Mouse (Mus musculus): ENCODE data around the gene Twist2. TPM values are rescaled to one million over a fixed set of nuclear protein-coding genes. Genes with fewer than 3 reads are reported as not detected.

Twist2 gene
- total and polyA plus RNA-seq, 2 experiments from 2014 or later: 3.8 to 7.2 TPM

GRCm38 (mm10) chr1:91872388-91873059 lies 71.3 kb downstream of the Twist2 start:
- 54% methylated on average over 8 of the region's 8 CpGs for WGBS
- 0 out of 2 replicates have a peak overlapping the region, but pooled peaks have one; percentile 46 for H3K9ac ChIP-seq (replicated peaks; ENCODE audit: low read length, poor library complexity, severe bottlenecking)
- H3K36me3 ChIP-seq (ENCODE audit: insufficient read depth, low read length): no peaks in the 10 kb centered on the region
- peaks cover 3% of the 10 kb centered on the region; the same call in 1 of the 2 replicates for H3K4me1 ChIP-seq (ENCODE audit: insufficient read depth, low read length)
- H3K4me2 ChIP-seq (ENCODE audit: low read depth, low read length, poor library complexity, severe bottlenecking): no peak overlapping the region
- ATAC-seq (ENCODE audit: low FRiP score) (peak; percentile 49), DNase-seq (ENCODE audit: low spot score) (peak; percentile 10)
- no peaks in the 10 kb centered on the region for H3K27me3 ChIP-seq (ENCODE audit: insufficient read depth, low read length)
- H3K27ac ChIP-seq (ENCODE audit: low read depth, low read length): peak overlapping the region; percentile 26; the same call in 1 of the 2 replicates
- no peak for TF ChIP-seq CTCF (IDR thresholded peaks at IDR 0.05)
- no peak overlapping the region for H3K4me3 ChIP-seq (ENCODE audit: low read depth, low read length)
- no peaks in the 10 kb centered on the region for H3K9me3 ChIP-seq (ENCODE audit: low read length)

GRCm38 (mm10) chr1:91873572-91874285 lies 72.5 kb downstream of the Twist2 start:
- ATAC-seq (ENCODE audit: low FRiP score): no peak
- no peak for DNase-seq (ENCODE audit: low spot score)
- Histone ChIP-seq H3K27ac (ENCODE audit: low read depth, low read length) (no peak overlapping the region), H3K27me3 (ENCODE audit: insufficient read depth, low read length) (no peaks in the 10 kb centered on the region), H3K9me3 (ENCODE audit: low read length) (no peaks in the 10 kb centered on the region), H3K36me3 (ENCODE audit: insufficient read depth, low read length) (no peaks in the 10 kb centered on the region), H3K4me3 (ENCODE audit: low read depth, low read length) (no peak overlapping the region), H3K4me2 (ENCODE audit: low read depth, low read length, poor library complexity, severe bottlenecking) (no peak overlapping the region), H3K4me1 (ENCODE audit: insufficient read depth, low read length) (peaks cover 3% of the 10 kb centered on the region; the same call in 1 of the 2 replicates), H3K9ac (replicated peaks; ENCODE audit: low read length, poor library complexity, severe bottlenecking) (no peak overlapping the region)
- WGBS: 80% methylated on average over 10 of the region's 10 CpGs
- no peak for TF ChIP-seq CTCF (IDR thresholded peaks at IDR 0.05)

- DNase-seq (ENCODE audit: low spot score): peak; percentile 48
- Histone ChIP-seq H3K9me3 (ENCODE audit: low read length) (no peaks in the 10 kb centered on the region), H3K27ac (ENCODE audit: low read depth, low read length) (no peak overlapping the region), H3K4me2 (ENCODE audit: low read depth, low read length, poor library complexity, severe bottlenecking) (no peak overlapping the region), H3K4me3 (ENCODE audit: low read depth, low read length) (no peak overlapping the region), H3K4me1 (ENCODE audit: insufficient read depth, low read length) (peaks cover 3% of the 10 kb centered on the region; the same call in 1 of the 2 replicates), H3K9ac (replicated peaks; ENCODE audit: low read length, poor library complexity, severe bottlenecking) (no peak overlapping the region), H3K27me3 (ENCODE audit: insufficient read depth, low read length) (no peaks in the 10 kb centered on the region), H3K36me3 (ENCODE audit: insufficient read depth, low read length) (no peaks in the 10 kb centered on the region)
- no peak for ATAC-seq (ENCODE audit: low FRiP score)
- peak; percentile 77 for TF ChIP-seq CTCF (IDR thresholded peaks at IDR 0.05)
- 11% methylated on average over 2 of the region's 2 CpGs for WGBS
Observed at GRCm38 (mm10) chr1:91874633-91875032, 73.4 kb downstream of the Twist2 start.

GRCm38 (mm10) chr1:91875042-91875720 lies 73.9 kb downstream of the Twist2 start:
- H3K27ac ChIP-seq (ENCODE audit: low read depth, low read length): no peak overlapping the region
- no peak for DNase-seq (ENCODE audit: low spot score)
- no peak overlapping the region for H3K4me2 ChIP-seq (ENCODE audit: low read depth, low read length, poor library complexity, severe bottlenecking)
- peaks cover 3% of the 10 kb centered on the region; the same call in 1 of the 2 replicates for H3K4me1 ChIP-seq (ENCODE audit: insufficient read depth, low read length)
- no peak overlapping the region for H3K4me3 ChIP-seq (ENCODE audit: low read depth, low read length)
- no peak overlapping the region for H3K9ac ChIP-seq (replicated peaks; ENCODE audit: low read length, poor library complexity, severe bottlenecking)
- TF ChIP-seq CTCF (IDR thresholded peaks at IDR 0.05): no peak
- 73% methylated on average over 7 of the region's 7 CpGs for WGBS
- H3K9me3 ChIP-seq (ENCODE audit: low read length): no peaks in the 10 kb centered on the region
- ATAC-seq (ENCODE audit: low FRiP score): no peak
- H3K36me3 ChIP-seq (ENCODE audit: insufficient read depth, low read length): no peaks in the 10 kb centered on the region
- H3K27me3 ChIP-seq (ENCODE audit: insufficient read depth, low read length): no peaks in the 10 kb centered on the region

- ATAC-seq (ENCODE audit: low FRiP score): no peak
- no peak overlapping the region for H3K9ac ChIP-seq (replicated peaks; ENCODE audit: low read length, poor library complexity, severe bottlenecking)
- TF ChIP-seq CTCF (IDR thresholded peaks at IDR 0.05): no peak
Observed at GRCm38 (mm10) chr1:91878696-91879095, 77.4 kb downstream of the Twist2 start.

More at GRCm38 (mm10) chr1:91878696-91879095, 77.4 kb downstream of the Twist2 start:
- Histone ChIP-seq H3K27me3 (ENCODE audit: insufficient read depth, low read length) (no peaks in the 10 kb centered on the region), H3K9me3 (ENCODE audit: low read length) (no peaks in the 10 kb centered on the region), H3K4me3 (ENCODE audit: low read depth, low read length) (no peak overlapping the region), H3K4me1 (ENCODE audit: insufficient read depth, low read length) (no peaks in the 10 kb centered on the region), H3K4me2 (ENCODE audit: low read depth, low read length, poor library complexity, severe bottlenecking) (no peak overlapping the region), H3K36me3 (ENCODE audit: insufficient read depth, low read length) (no peaks in the 10 kb centered on the region), H3K27ac (ENCODE audit: low read depth, low read length) (no peak overlapping the region)
- no peak for DNase-seq (ENCODE audit: low spot score)
- WGBS: 36% methylated on average over 5 of the region's 5 CpGs
